Mouse (Mus musculus) stomach, embryonic 15.5 days (tissue): Measurements from ENCODE around the gene Vps25. TPM values are rescaled to one million over a fixed set of nuclear protein-coding genes. Genes with fewer than 3 reads are reported as not detected.

Experiments used
- ATAC-seq: fragments of 200-750 bp; cut with Nextera tagmentation; 2 replicates; pipeline ENCODE4 v1.8.0; 2017; ENCODE audit warnings: low read depth, moderate number of reproducible peaks, moderate TSS enrichment; ENCODE audit not compliant: insufficient read depth, low FRiP score
- H3K27ac ChIP-seq: fragments of 300-500 bp; sonication (generic); 2 replicates; pipeline ENCODE4 v1.5.1; 2015; ENCODE audit warnings: mild to moderate bottlenecking, inconsistent platforms
- H3K27me3 ChIP-seq: fragments of 300-500 bp; sonication (generic); replicated peaks from 2 replicates; pipeline ENCODE4 v1.6.1; 2015; ENCODE audit warnings: inconsistent platforms
- H3K36me3 ChIP-seq: fragments of 300-500 bp; sonication (generic); 2 replicates; pipeline ENCODE4 v1.6.1; 2015; ENCODE audit warnings: inconsistent platforms
- H3K4me1 ChIP-seq: fragments of 300-500 bp; sonication (generic); 2 replicates; pipeline ENCODE4 v1.6.1; 2015; ENCODE audit warnings: inconsistent platforms
- H3K4me2 ChIP-seq: fragments of 300-500 bp; sonication (generic); 2 replicates; pipeline ENCODE4 v1.6.1; 2015; ENCODE audit warnings: mild to moderate bottlenecking, inconsistent platforms
- H3K4me3 ChIP-seq: fragments of 300-500 bp; sonication (generic); replicated peaks from 2 replicates; pipeline ENCODE4 v1.5.1; 2015; ENCODE audit warnings: inconsistent platforms
- H3K9ac ChIP-seq: fragments of 300-500 bp; sonication (generic); 2 replicates; pipeline ENCODE4 v1.6.1; 2015; ENCODE audit warnings: inconsistent platforms
- H3K9me3 ChIP-seq: fragments of 300-500 bp; sonication (generic); 2 replicates; pipeline ENCODE4 v1.6.1; 2016; ENCODE audit warnings: inconsistent platforms
- WGBS: fragments of 180-500 bp; shearing (Covaris S2); methylation state at CpG from one replicate; pipeline ENCODE4 v1.1.7; 2015; 5-methylcytosine and 5-hydroxymethylcytosine counted together
- polyA plus RNA-seq: library from polyadenylated mRNA; unstranded; fragments of >200 nt; fragmentation: Nextera tagmentation; extraction: Ambion mirVana; gene quantifications from 2 replicates; pipeline ENCODE4 v1.2.1, GENCODE M21; 2015

The Vps25 gene
- 131 and 138 TPM in 2 replicates for polyA plus RNA-seq

- Histone ChIP-seq H3K27ac (peak within 1 kb of the TSS; percentile 93), H3K4me3 (peak within 1 kb of the TSS; percentile 87), H3K4me1 (peaks cover 23% of the 10 kb centered on the region), H3K9ac (peak within 1 kb of the TSS; percentile 88), H3K27me3 (no peaks in the 10 kb centered on the region), H3K36me3 (peaks cover 15% of the 10 kb centered on the region), H3K4me2 (peak within 1 kb of the TSS; percentile 92), H3K9me3 (no peaks in the 10 kb centered on the region)
- ATAC-seq = peak; percentile 71
- WGBS = under 1% methylated on average over 40 of the region's 40 CpGs
Measured at GRCm38 (mm10) chr11:101253613-101254389, at the start of gene Vps25. Vps25 (plus strand) TSS chr11:101253707.

GRCm38 (mm10) chr11:101211970-101212369 is 41.5 kb upstream of the Vps25 start:
- no peaks in the 10 kb centered on the region for H3K9me3 ChIP-seq
- peak; percentile 75; the same call in 1 of the 2 replicates for ATAC-seq
- H3K4me3 ChIP-seq = no peak overlapping the region
- no peaks in the 10 kb centered on the region for H3K27me3 ChIP-seq
- WGBS = 35% methylated on average over 3 of the region's 3 CpGs
- no peaks in the 10 kb centered on the region for H3K4me1 ChIP-seq
- no peak overlapping the region for H3K9ac ChIP-seq
- peaks cover 34% of the 10 kb centered on the region for H3K36me3 ChIP-seq
- H3K27ac ChIP-seq = no peak overlapping the region; the same call in 1 of the 2 replicates
- no peak overlapping the region for H3K4me2 ChIP-seq

- Histone ChIP-seq H3K27me3 (no peaks in the 10 kb centered on the region), H3K27ac (no peak overlapping the region), H3K4me2 (no peak overlapping the region), H3K36me3 (peaks cover 18% of the 10 kb centered on the region; the same call in 1 of the 2 replicates), H3K9me3 (no peaks in the 10 kb centered on the region), H3K9ac (no peak overlapping the region), H3K4me1 (no peaks in the 10 kb centered on the region), H3K4me3 (no peak overlapping the region)
- WGBS = 90% methylated on average over 5 of the region's 5 CpGs
- ATAC-seq = no peak
Measured at GRCm38 (mm10) chr11:101216936-101217335, 36.6 kb upstream of the Vps25 start.

GRCm38 (mm10) chr11:101218436-101219055 is 35.0 kb upstream of the Vps25 start:
- Histone ChIP-seq H3K4me2 (no peak overlapping the region), H3K9ac (no peak overlapping the region), H3K27me3 (no peaks in the 10 kb centered on the region), H3K27ac (no peak overlapping the region), H3K36me3 (peaks cover 12% of the 10 kb centered on the region; the same call in 1 of the 2 replicates), H3K4me3 (no peak overlapping the region), H3K9me3 (no peaks in the 10 kb centered on the region), H3K4me1 (no peaks in the 10 kb centered on the region)
- 80% methylated on average over 10 of the region's 10 CpGs for WGBS
- no peak for ATAC-seq

- H3K27me3 ChIP-seq = no peaks in the 10 kb centered on the region
- no peaks in the 10 kb centered on the region for H3K9me3 ChIP-seq
- no peak overlapping the region for H3K4me3 ChIP-seq
- peaks cover 7% of the 10 kb centered on the region; the same call in 1 of the 2 replicates for H3K36me3 ChIP-seq
- H3K9ac ChIP-seq = no peak overlapping the region
- 0 out of 2 replicates have a peak overlapping the region, but pooled peaks have one; percentile 3 for H3K27ac ChIP-seq
- 0 out of 2 replicates have a peak, but pooled peaks cover 5% of the 10 kb centered on the region for H3K4me1 ChIP-seq
- 26% methylated on average over 2 of the region's 2 CpGs for WGBS
- no peak for ATAC-seq
- no peak overlapping the region for H3K4me2 ChIP-seq
Measured at GRCm38 (mm10) chr11:101220853-101221252, 32.7 kb upstream of the Vps25 start.

- Histone ChIP-seq H3K4me2 (no peak overlapping the region), H3K27me3 (no peaks in the 10 kb centered on the region), H3K9ac (no peak overlapping the region), H3K36me3 (peaks cover 6% of the 10 kb centered on the region; the same call in 1 of the 2 replicates), H3K27ac (0 out of 2 replicates have a peak overlapping the region, but pooled peaks have one; percentile 3), H3K4me3 (no peak overlapping the region), H3K4me1 (0 out of 2 replicates have a peak, but pooled peaks cover 5% of the 10 kb centered on the region), H3K9me3 (no peaks in the 10 kb centered on the region)
- 67% methylated on average over 8 of the region's 8 CpGs for WGBS
- no peak for ATAC-seq
Measured at GRCm38 (mm10) chr11:101221306-101221986, 32.1 kb upstream of the Vps25 start.

- H3K9ac ChIP-seq = no peak overlapping the region
- no peaks in the 10 kb centered on the region for H3K36me3 ChIP-seq
- no peak for ATAC-seq
- no peaks in the 10 kb centered on the region for H3K9me3 ChIP-seq
- no peak overlapping the region for H3K4me2 ChIP-seq
- H3K27ac ChIP-seq = no peak overlapping the region
- WGBS = 77% methylated on average over 3 of the region's 3 CpGs
- H3K4me1 ChIP-seq = 0 out of 2 replicates have a peak, but pooled peaks cover 8% of the 10 kb centered on the region
- no peaks in the 10 kb centered on the region for H3K27me3 ChIP-seq
- no peak overlapping the region for H3K4me3 ChIP-seq
Measured at GRCm38 (mm10) chr11:101224337-101224736, 29.2 kb upstream of the Vps25 start.

GRCm38 (mm10) chr11:101225331-101226064 is 28.0 kb upstream of the Vps25 start:
- 17% methylated on average over 25 of the region's 25 CpGs for WGBS
- peaks cover 19% of the 10 kb centered on the region; the same call in 1 of the 2 replicates for H3K4me1 ChIP-seq
- no peaks in the 10 kb centered on the region for H3K36me3 ChIP-seq
- no peaks in the 10 kb centered on the region for H3K27me3 ChIP-seq
- peak overlapping the region; percentile 70 for H3K4me3 ChIP-seq
- no peaks in the 10 kb centered on the region for H3K9me3 ChIP-seq
- peak overlapping the region; percentile 56 for H3K9ac ChIP-seq
- peak overlapping the region; percentile 72 for H3K27ac ChIP-seq
- ATAC-seq = no peak
- H3K4me2 ChIP-seq = peak overlapping the region; percentile 73

- WGBS = 1% methylated on average over 56 of the region's 56 CpGs
- Histone ChIP-seq H3K27ac (peak within 1 kb of the TSS; percentile 72), H3K4me2 (peak within 1 kb of the TSS; percentile 73), H3K9me3 (no peaks in the 10 kb centered on the region), H3K27me3 (no peaks in the 10 kb centered on the region), H3K4me3 (peak within 1 kb of the TSS; percentile 70), H3K9ac (peak within 1 kb of the TSS; percentile 56), H3K36me3 (no peaks in the 10 kb centered on the region), H3K4me1 (peaks cover 26% of the 10 kb centered on the region)
- ATAC-seq = peak; percentile 93
Measured at GRCm38 (mm10) chr11:101226065-101226701, 27.3 kb upstream of the Vps25 start, which contains the start of gene Ezh1. Ezh1 (minus strand) TSS chr11:101226463.

- H3K36me3 ChIP-seq = no peaks in the 10 kb centered on the region
- 39% methylated on average over 8 of the region's 8 CpGs for WGBS
- ATAC-seq = no peak
Measured at GRCm38 (mm10) chr11:101229361-101229900, 24.1 kb upstream of the Vps25 start.

More at GRCm38 (mm10) chr11:101229361-101229900, 24.1 kb upstream of the Vps25 start:
- Histone ChIP-seq H3K4me2 (no peak overlapping the region), H3K9ac (no peak overlapping the region), H3K9me3 (no peaks in the 10 kb centered on the region), H3K27ac (peak overlapping the region; percentile 88), H3K4me3 (no peak overlapping the region), H3K27me3 (no peaks in the 10 kb centered on the region), H3K4me1 (peaks cover 36% of the 10 kb centered on the region)
